Mouse (Mus musculus): Measurements from ENCODE around the gene Prmt7. TPM values are rescaled to one million over a fixed set of nuclear protein-coding genes. Genes with fewer than 3 reads are reported as not detected.

The Prmt7 gene
- polyA plus RNA-seq, 1 experiment from 2014 or later, result 61.7 TPM

DNA sequence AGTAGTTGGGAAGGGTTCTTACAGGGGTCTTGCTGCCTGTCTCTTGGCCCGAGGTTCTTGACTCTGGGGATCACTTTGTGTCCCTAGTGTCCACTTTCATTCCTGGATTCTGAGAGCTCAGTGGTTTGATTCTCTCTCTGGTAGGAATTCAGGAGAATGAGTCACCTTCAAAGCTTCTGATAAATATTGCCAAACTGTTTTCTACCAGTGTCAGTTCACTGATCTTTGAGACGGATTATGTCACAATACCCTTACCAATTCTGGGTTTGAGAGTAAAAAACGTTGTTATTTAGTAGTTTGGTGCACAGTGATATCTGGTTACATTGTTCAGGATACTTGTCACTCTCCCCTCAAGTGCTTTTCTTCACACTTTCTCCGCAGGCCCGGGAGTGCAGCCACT lies 69.4 kb downstream of the Prmt7 start:
- Histone ChIP-seq H3K4me1 (ENCODE audit: control insufficient read depth, insufficient read depth, low read length) (no peaks in the 10 kb centered on the region), H3K27me3 (ENCODE audit: control insufficient read depth, insufficient read depth, low read length) (no peaks in the 10 kb centered on the region), H3K4me3 (ENCODE audit: low read depth, low read length) (no peak overlapping the region), H3K27ac (replicated peaks; ENCODE audit: low read depth, low read length) (no peak overlapping the region), H3K9me3 (ENCODE audit: control insufficient read depth, low read length) (no peaks in the 10 kb centered on the region), H3K4me2 (ENCODE audit: low read depth, severe bottlenecking) (no peak overlapping the region), H3K9ac (ENCODE audit: low read length) (no peak overlapping the region), H3K36me3 (ENCODE audit: control insufficient read depth, insufficient read depth, low read length) (no peaks in the 10 kb centered on the region)
- ATAC-seq (ENCODE audit: insufficient number of reproducible peaks, low FRiP score, low TSS enrichment, low read depth), result no peak
- no peak for DNase-seq (ENCODE audit: low spot score)
- WGBS, result 43% methylated on average over 5 of the region's 5 CpGs

GRCm38 (mm10) chr8:106280844-106281243 lies 70.1 kb downstream of the Prmt7 start:
- WGBS, result 27% methylated on average over 4 of the region's 4 CpGs
- Histone ChIP-seq H3K9ac (ENCODE audit: low read length) (no peak overlapping the region), H3K9me3 (ENCODE audit: control insufficient read depth, low read length) (no peaks in the 10 kb centered on the region), H3K36me3 (ENCODE audit: control insufficient read depth, insufficient read depth, low read length) (no peaks in the 10 kb centered on the region), H3K27me3 (ENCODE audit: control insufficient read depth, insufficient read depth, low read length) (no peaks in the 10 kb centered on the region), H3K4me1 (ENCODE audit: control insufficient read depth, insufficient read depth, low read length) (no peaks in the 10 kb centered on the region), H3K27ac (replicated peaks; ENCODE audit: low read depth, low read length) (no peak overlapping the region), H3K4me3 (ENCODE audit: low read depth, low read length) (no peak overlapping the region), H3K4me2 (ENCODE audit: low read depth, severe bottlenecking) (no peak overlapping the region)
- ATAC-seq (ENCODE audit: insufficient number of reproducible peaks, low FRiP score, low TSS enrichment, low read depth) (no peak), DNase-seq (ENCODE audit: low spot score) (no peak)

- no peaks in the 10 kb centered on the region for H3K4me1 ChIP-seq (ENCODE audit: control insufficient read depth, insufficient read depth, low read length)
- no peak for ATAC-seq (ENCODE audit: insufficient number of reproducible peaks, low FRiP score, low TSS enrichment, low read depth)
- no peak overlapping the region for H3K4me2 ChIP-seq (ENCODE audit: low read depth, severe bottlenecking)
- no peak overlapping the region for H3K4me3 ChIP-seq (ENCODE audit: low read depth, low read length)
- no peak for DNase-seq (ENCODE audit: low spot score)
- H3K9ac ChIP-seq (ENCODE audit: low read length), result no peak overlapping the region
- H3K27ac ChIP-seq (replicated peaks; ENCODE audit: low read depth, low read length), result no peak overlapping the region
- no peaks in the 10 kb centered on the region for H3K36me3 ChIP-seq (ENCODE audit: control insufficient read depth, insufficient read depth, low read length)
- no peaks in the 10 kb centered on the region for H3K27me3 ChIP-seq (ENCODE audit: control insufficient read depth, insufficient read depth, low read length)
- 31% methylated on average over 2 of the region's 2 CpGs for WGBS
- H3K9me3 ChIP-seq (ENCODE audit: control insufficient read depth, low read length), result no peaks in the 10 kb centered on the region
Observed at GRCm38 (mm10) chr8:106287445-106287844, 76.7 kb downstream of the Prmt7 start.

DNA sequence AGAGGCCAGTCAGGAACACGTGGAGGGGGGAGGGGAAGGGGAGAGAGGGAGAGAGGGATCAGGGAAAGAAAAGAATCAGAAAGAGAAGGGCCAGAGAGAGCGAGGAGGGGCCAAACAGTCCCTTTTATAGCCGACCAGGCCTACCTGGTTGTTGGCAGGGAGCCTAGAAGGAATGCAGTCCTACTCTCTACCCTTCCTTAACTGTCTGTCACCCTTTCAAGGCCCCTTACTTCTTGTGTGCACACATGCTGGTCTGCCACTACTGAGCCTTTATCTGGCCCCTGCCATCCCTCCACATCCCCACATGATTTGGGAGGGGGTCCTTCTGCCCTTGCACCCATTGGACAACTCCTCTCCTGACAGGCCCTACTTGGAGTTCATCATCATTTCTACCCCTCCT lies 78.0 kb downstream of the Prmt7 start:
- WGBS, result 33% methylated on average over 3 of the region's 3 CpGs
- Histone ChIP-seq H3K9me3 (ENCODE audit: control insufficient read depth, low read length) (no peaks in the 10 kb centered on the region), H3K4me3 (ENCODE audit: low read depth, low read length) (no peak overlapping the region), H3K4me1 (ENCODE audit: control insufficient read depth, insufficient read depth, low read length) (no peaks in the 10 kb centered on the region), H3K27me3 (ENCODE audit: control insufficient read depth, insufficient read depth, low read length) (no peaks in the 10 kb centered on the region), H3K9ac (ENCODE audit: low read length) (no peak overlapping the region), H3K36me3 (ENCODE audit: control insufficient read depth, insufficient read depth, low read length) (no peaks in the 10 kb centered on the region), H3K4me2 (ENCODE audit: low read depth, severe bottlenecking) (no peak overlapping the region), H3K27ac (replicated peaks; ENCODE audit: low read depth, low read length) (no peak overlapping the region)
- no peak for ATAC-seq (ENCODE audit: insufficient number of reproducible peaks, low FRiP score, low TSS enrichment, low read depth)
- DNase-seq (ENCODE audit: low spot score), result no peak

DNA sequence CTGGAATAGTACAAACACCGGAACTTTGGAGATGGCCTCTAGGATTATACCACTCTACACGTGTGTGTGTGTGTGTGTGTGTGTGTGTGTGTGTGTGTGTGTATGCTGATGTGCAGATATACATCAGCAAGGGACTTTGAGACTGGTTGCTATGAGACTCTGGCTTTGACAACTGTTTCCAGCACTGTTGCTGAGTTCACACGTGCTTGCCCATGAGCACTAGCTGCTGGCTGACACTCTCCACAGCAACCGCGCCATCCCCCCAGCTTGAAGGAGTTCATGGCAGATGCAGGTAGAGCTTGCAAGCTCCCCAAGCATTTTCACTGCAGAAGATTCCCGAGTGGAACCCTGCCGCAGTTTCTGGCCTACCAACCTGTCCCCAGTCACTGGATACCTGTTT lies 78.7 kb downstream of the Prmt7 start:
- Histone ChIP-seq H3K4me1 (ENCODE audit: control insufficient read depth, insufficient read depth, low read length) (no peaks in the 10 kb centered on the region), H3K27me3 (ENCODE audit: control insufficient read depth, insufficient read depth, low read length) (no peaks in the 10 kb centered on the region), H3K4me2 (ENCODE audit: low read depth, severe bottlenecking) (no peak overlapping the region), H3K36me3 (ENCODE audit: control insufficient read depth, insufficient read depth, low read length) (no peaks in the 10 kb centered on the region), H3K4me3 (ENCODE audit: low read depth, low read length) (no peak overlapping the region), H3K9me3 (ENCODE audit: control insufficient read depth, low read length) (no peaks in the 10 kb centered on the region), H3K27ac (replicated peaks; ENCODE audit: low read depth, low read length) (no peak overlapping the region), H3K9ac (ENCODE audit: low read length) (no peak overlapping the region)
- DNase-seq (ENCODE audit: low spot score), result no peak
- ATAC-seq (ENCODE audit: insufficient number of reproducible peaks, low FRiP score, low TSS enrichment, low read depth), result no peak
- 47% methylated on average over 7 of the region's 7 CpGs for WGBS

DNA sequence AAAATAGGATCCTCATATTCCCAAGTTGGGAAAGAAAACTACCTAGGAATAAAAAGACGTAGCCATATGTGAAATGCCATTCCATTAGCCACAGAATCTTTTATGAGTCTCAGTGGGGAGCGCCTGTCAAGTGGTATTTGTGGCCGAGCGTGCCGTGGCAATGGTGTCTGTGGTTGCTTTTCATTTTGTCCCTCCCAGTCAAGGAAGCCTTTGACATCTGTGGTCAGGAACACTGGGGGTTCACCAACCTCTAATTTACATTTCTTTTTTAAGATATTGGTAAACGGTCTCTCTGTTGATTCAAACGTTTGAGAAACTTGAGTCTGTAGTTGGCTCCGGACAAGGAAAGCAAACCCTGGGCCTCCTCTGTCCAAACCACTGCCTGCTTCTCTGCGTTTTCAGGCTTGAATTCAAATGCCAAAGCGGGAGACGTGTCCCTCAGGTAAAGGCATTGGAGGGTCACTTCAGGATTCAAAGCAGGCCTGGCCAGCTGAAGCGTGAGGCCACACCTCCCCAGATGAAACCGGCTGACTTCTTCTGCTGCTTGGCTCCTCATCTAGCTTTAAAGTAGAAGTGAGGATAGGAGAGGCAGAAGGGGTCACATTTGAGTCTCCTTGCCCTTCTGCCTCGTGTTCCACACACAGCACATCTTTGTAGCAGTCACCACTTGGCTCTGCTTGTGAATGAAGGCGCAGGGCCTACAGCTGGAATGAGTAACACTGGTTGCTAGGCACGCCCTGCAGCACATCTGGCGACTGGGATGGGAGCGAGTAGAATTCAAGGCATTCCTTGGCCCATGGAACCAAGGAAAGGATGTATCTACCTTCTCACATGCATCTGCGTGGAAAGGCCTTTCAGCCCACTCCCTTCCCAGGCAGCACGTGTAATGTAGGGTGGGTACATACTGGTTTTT lies 82.0 kb downstream of the Prmt7 start:
- Histone ChIP-seq H3K27ac (replicated peaks; ENCODE audit: low read depth, low read length) (no peak overlapping the region), H3K4me1 (ENCODE audit: control insufficient read depth, insufficient read depth, low read length) (no peaks in the 10 kb centered on the region), H3K9me3 (ENCODE audit: control insufficient read depth, low read length) (no peaks in the 10 kb centered on the region), H3K9ac (ENCODE audit: low read length) (no peak overlapping the region), H3K4me3 (ENCODE audit: low read depth, low read length) (no peak overlapping the region), H3K4me2 (ENCODE audit: low read depth, severe bottlenecking) (no peak overlapping the region), H3K36me3 (ENCODE audit: control insufficient read depth, insufficient read depth, low read length) (no peaks in the 10 kb centered on the region), H3K27me3 (ENCODE audit: control insufficient read depth, insufficient read depth, low read length) (no peaks in the 10 kb centered on the region)
- no peak for DNase-seq (ENCODE audit: low spot score)
- WGBS, result 72% methylated on average over 20 of the region's 20 CpGs
- ATAC-seq (ENCODE audit: insufficient number of reproducible peaks, low FRiP score, low TSS enrichment, low read depth), result no peak

GRCm38 (mm10) chr8:106298261-106298660 lies 87.5 kb downstream of the Prmt7 start:
- DNase-seq (ENCODE audit: low spot score), result no peak
- WGBS, result 74% methylated on average over 5 of the region's 5 CpGs
- H3K4me3 ChIP-seq (ENCODE audit: low read depth, low read length), result no peak overlapping the region
- no peak overlapping the region for H3K4me2 ChIP-seq (ENCODE audit: low read depth, severe bottlenecking)
- no peak for ATAC-seq (ENCODE audit: insufficient number of reproducible peaks, low FRiP score, low TSS enrichment, low read depth)
- no peak overlapping the region for H3K27ac ChIP-seq (replicated peaks; ENCODE audit: low read depth, low read length)
- H3K36me3 ChIP-seq (ENCODE audit: control insufficient read depth, insufficient read depth, low read length), result no peaks in the 10 kb centered on the region
- no peak overlapping the region for H3K9ac ChIP-seq (ENCODE audit: low read length)
- H3K4me1 ChIP-seq (ENCODE audit: control insufficient read depth, insufficient read depth, low read length), result no peaks in the 10 kb centered on the region
- no peaks in the 10 kb centered on the region for H3K27me3 ChIP-seq (ENCODE audit: control insufficient read depth, insufficient read depth, low read length)
- no peaks in the 10 kb centered on the region for H3K9me3 ChIP-seq (ENCODE audit: control insufficient read depth, low read length)

DNA sequence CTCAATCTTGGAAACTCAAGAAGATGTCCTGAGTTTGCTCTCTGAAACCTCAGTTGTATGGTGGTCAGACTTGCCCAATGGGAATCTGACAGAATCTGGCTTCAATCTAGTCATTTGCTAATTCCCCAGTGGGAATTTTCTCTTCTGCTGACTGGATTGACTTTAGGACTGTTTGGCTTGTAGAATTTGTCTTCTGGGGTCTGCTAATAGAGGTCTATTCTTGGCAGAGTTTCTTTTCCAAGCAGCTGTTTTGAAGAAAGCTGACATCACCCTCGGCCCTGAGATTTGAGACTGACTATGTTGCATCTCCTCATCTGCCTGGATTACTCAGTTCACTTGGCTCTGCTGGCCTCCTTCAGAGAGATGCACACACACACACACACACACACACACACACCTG lies 88.1 kb downstream of the Prmt7 start:
- no peaks in the 10 kb centered on the region for H3K9me3 ChIP-seq (ENCODE audit: control insufficient read depth, low read length)

GRCm38 (mm10) chr8:106299686-106300085 lies 89.0 kb downstream of the Prmt7 start:
- H3K36me3 ChIP-seq (ENCODE audit: control insufficient read depth, insufficient read depth, low read length), result no peaks in the 10 kb centered on the region
- WGBS, result 80% methylated on average over 3 of the region's 3 CpGs

More for the DNA sequence above, 88.1 kb downstream of the Prmt7 start:
- no peak overlapping the region for H3K9ac ChIP-seq (ENCODE audit: low read length)
- no peak overlapping the region for H3K4me3 ChIP-seq (ENCODE audit: low read depth, low read length)
- no peak overlapping the region for H3K4me2 ChIP-seq (ENCODE audit: low read depth, severe bottlenecking)
- no peaks in the 10 kb centered on the region for H3K36me3 ChIP-seq (ENCODE audit: control insufficient read depth, insufficient read depth, low read length)
- WGBS, result 73% methylated on average over 1 of the region's 1 CpGs
- no peaks in the 10 kb centered on the region for H3K27me3 ChIP-seq (ENCODE audit: control insufficient read depth, insufficient read depth, low read length)
- no peak overlapping the region for H3K27ac ChIP-seq (replicated peaks; ENCODE audit: low read depth, low read length)
- ATAC-seq (ENCODE audit: insufficient number of reproducible peaks, low FRiP score, low TSS enrichment, low read depth) (no peak), DNase-seq (ENCODE audit: low spot score) (no peak)
- H3K4me1 ChIP-seq (ENCODE audit: control insufficient read depth, insufficient read depth, low read length), result no peaks in the 10 kb centered on the region

More at GRCm38 (mm10) chr8:106299686-106300085, 89.0 kb downstream of the Prmt7 start:
- Histone ChIP-seq H3K4me2 (ENCODE audit: low read depth, severe bottlenecking) (no peak overlapping the region), H3K4me1 (ENCODE audit: control insufficient read depth, insufficient read depth, low read length) (no peaks in the 10 kb centered on the region), H3K9me3 (ENCODE audit: control insufficient read depth, low read length) (no peaks in the 10 kb centered on the region), H3K4me3 (ENCODE audit: low read depth, low read length) (no peak overlapping the region), H3K27me3 (ENCODE audit: control insufficient read depth, insufficient read depth, low read length) (no peaks in the 10 kb centered on the region), H3K27ac (replicated peaks; ENCODE audit: low read depth, low read length) (no peak overlapping the region), H3K9ac (ENCODE audit: low read length) (no peak overlapping the region)
- ATAC-seq (ENCODE audit: insufficient number of reproducible peaks, low FRiP score, low TSS enrichment, low read depth), result no peak
- no peak for DNase-seq (ENCODE audit: low spot score)
